Mouse (Mus musculus) ES-E14 (cell line): ENCODE measurements at regions not wholly inside any gene's neighbourhood (a gene's known extent, or its start where the extent isn't known, plus 50 kb on each side); places are given as distances from the start of the nearest gene placed in this dataset.

Source experiments
- CHD2 ChIP-seq: IDR thresholded peaks from 2 replicates; pipeline ENCODE4 v1.6.1; 2014; ENCODE audit warnings: mild to moderate bottlenecking, low read depth, low read length, inconsistent platforms
- HCFC1 ChIP-seq: IDR thresholded peaks from 2 replicates; pipeline ENCODE4 v1.6.1; 2012; ENCODE audit warnings: low read length, inconsistent platforms, borderline replicate concordance; ENCODE audit not compliant: insufficient read depth
- MAFK ChIP-seq: IDR thresholded peaks from 2 replicates; pipeline ENCODE4 v1.6.1; 2014; ENCODE audit warnings: mild to moderate bottlenecking, low read depth, low read length, inconsistent platforms; ENCODE audit not compliant: insufficient read depth
- ZC3H11A ChIP-seq: IDR thresholded peaks from 2 replicates; pipeline ENCODE4 v1.6.1; 2012; ENCODE audit warnings: low read depth, mild to moderate bottlenecking, inconsistent platforms, low read length, borderline replicate concordance
- ZNF384 ChIP-seq: IDR thresholded peaks from 2 replicates; pipeline ENCODE4 v1.6.1; 2012; ENCODE audit warnings: low read depth, low read length, inconsistent platforms

DNA sequence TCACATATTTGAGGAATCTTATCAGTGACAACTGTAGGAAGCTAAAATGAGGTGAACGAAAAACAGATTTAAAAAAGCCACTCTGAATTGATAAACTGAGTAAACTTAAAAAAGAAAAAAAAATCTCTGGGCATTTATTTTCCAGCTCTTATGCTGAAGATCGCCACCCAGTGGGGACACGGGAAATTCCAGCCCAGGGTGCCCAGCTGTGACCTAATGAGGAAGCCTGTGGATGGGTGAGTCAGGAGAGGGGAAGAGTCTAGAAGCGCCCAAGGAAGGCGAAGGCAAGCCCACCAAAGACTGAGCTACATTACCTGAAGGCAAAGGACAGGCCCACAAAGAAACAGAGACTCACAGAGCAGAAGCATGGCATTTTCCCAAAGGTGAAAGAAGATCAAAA, 72.7 kb upstream of the Frem2 start:
- TF ChIP-seq ZNF384 (peak; percentile 84), CHD2 (no peak), HCFC1 (no peak), ZC3H11A (peak; percentile 73), MAFK (no peak)
